Mouse (Mus musculus) heart, adult 8-10 months (tissue): ENCODE results near the gene Cstf1. TPM values are rescaled to one million over a fixed set of nuclear protein-coding genes. Genes with fewer than 3 reads are reported as not detected.
A peak's percentile ranks its signal among the peaks of the same experiment; 100 is the strongest.

Experiments used
- DNase-seq: peaks from one replicate; pipeline ENCODE4 v3.0.0; 2022; ENCODE audit warnings: low spot score
- total RNA-seq, 4 experiments: library from RNA; stranded (reverse); gene quantifications; 2 replicates each; pipeline ENCODE4 v1.2.4; 2022

The Cstf1 gene
- total RNA-seq = 10 to 100 TPM; 15.6 to 18.9 (median 17.9) TPM

GRCm38 (mm10) chr2:172370411-172371223 is at the start of gene Cstf1, which contains the start of gene Aurka:
Gene Cstf1, plus strand, starts transcription at chr2:172370681.
Gene Aurka, minus strand, starts transcription at chr2:172370535.
- DNase-seq = peak; percentile 96

GRCm38 (mm10) chr2:172320878-172321277 is 49.6 kb upstream of the Cstf1 start:
- peak; percentile 11 for DNase-seq

- DNase-seq = no peak
Observed at GRCm38 (mm10) chr2:172328248-172328647, 42.2 kb upstream of the Cstf1 start.

- DNase-seq = no peak
Observed at GRCm38 (mm10) chr2:172329179-172329578, 41.3 kb upstream of the Cstf1 start.

GRCm38 (mm10) chr2:172338206-172338942 is 32.1 kb upstream of the Cstf1 start:
- DNase-seq = no peak

GRCm38 (mm10) chr2:172340936-172341335 is 29.5 kb upstream of the Cstf1 start:
- no peak for DNase-seq

- no peak for DNase-seq
Observed at GRCm38 (mm10) chr2:172341606-172342005, 28.9 kb upstream of the Cstf1 start.

- no peak for DNase-seq
Observed at GRCm38 (mm10) chr2:172343751-172344150, 26.7 kb upstream of the Cstf1 start.

- no peak for DNase-seq
Observed at GRCm38 (mm10) chr2:172344669-172345068, 25.8 kb upstream of the Cstf1 start.

- peak; percentile 97 for DNase-seq
Observed at GRCm38 (mm10) chr2:172345258-172345738, 25.2 kb upstream of the Cstf1 start, which contains the start of gene Fam210b. Gene Fam210b, plus strand, starts transcription at chr2:172345565.

GRCm38 (mm10) chr2:172346034-172346929 is 24.2 kb upstream of the Cstf1 start:
- no peak for DNase-seq

- DNase-seq = no peak
Observed at GRCm38 (mm10) chr2:172346933-172347611, 23.4 kb upstream of the Cstf1 start.

GRCm38 (mm10) chr2:172348297-172348950 is 22.1 kb upstream of the Cstf1 start:
- peak; percentile 18 for DNase-seq

GRCm38 (mm10) chr2:172349776-172350175 is 20.7 kb upstream of the Cstf1 start:
- no peak for DNase-seq

GRCm38 (mm10) chr2:172350773-172351172 is 19.7 kb upstream of the Cstf1 start:
- no peak for DNase-seq

GRCm38 (mm10) chr2:172353218-172353617 is 17.3 kb upstream of the Cstf1 start:
- no peak for DNase-seq

GRCm38 (mm10) chr2:172354761-172355160 is 15.7 kb upstream of the Cstf1 start:
- DNase-seq = no peak

GRCm38 (mm10) chr2:172355833-172356232 is 14.6 kb upstream of the Cstf1 start:
- DNase-seq = no peak

GRCm38 (mm10) chr2:172363176-172363575 is 7.3 kb upstream of the Cstf1 start:
- no peak for DNase-seq

GRCm38 (mm10) chr2:172371258-172371657 is 777 bp downstream of the Cstf1 start:
- no peak for DNase-seq
